Mouse (Mus musculus): ENCODE data around the gene Zscan21. TPM values are rescaled to one million over a fixed set of nuclear protein-coding genes. Genes with fewer than 3 reads are reported as not detected.

Zscan21 gene
- polyA plus RNA-seq, 1 experiment from 2014 or later: 12.3 TPM

DNA sequence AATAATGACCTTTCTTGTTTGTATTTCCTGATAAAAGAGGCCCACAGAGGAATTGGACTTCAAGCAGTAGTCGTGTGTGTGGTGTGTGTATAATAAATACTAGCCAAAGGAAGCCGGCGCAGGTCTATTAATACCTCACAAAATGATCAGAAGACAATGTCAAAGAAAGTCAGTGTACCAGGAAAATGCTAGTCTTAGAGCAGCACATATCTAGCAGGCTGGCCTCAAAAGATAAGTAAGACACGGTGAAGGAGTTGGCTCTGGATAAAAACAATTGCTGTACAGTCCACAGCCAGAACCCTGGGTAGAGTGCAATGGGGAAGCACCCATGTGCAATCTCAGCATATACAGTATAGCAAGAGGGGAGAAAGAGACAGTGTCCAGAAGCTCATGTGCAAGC is 20.6 kb downstream of the Zscan21 start:
- WGBS (ENCODE audit: insufficient replicate concordance): 32% methylated on average over 4 of the region's 4 CpGs
- TF ChIP-seq EP300 (IDR thresholded peaks at IDR 0.05; ENCODE audit: low read depth) (no peak), CTCF (IDR thresholded peaks at IDR 0.05; ENCODE audit: low read depth) (no peak)
- no peak overlapping the region for H3K4me2 ChIP-seq (ENCODE audit: low read depth, low read length)
- H3K27ac ChIP-seq (ENCODE audit: low read depth): no peak overlapping the region
- ATAC-seq (peak; percentile 75), DNase-seq (no peak)
- H3K4me3 ChIP-seq (ENCODE audit: low read depth, low read length): no peak overlapping the region
- no peak overlapping the region for H3K9ac ChIP-seq (replicated peaks)
- no peaks in the 10 kb centered on the region for H3K27me3 ChIP-seq (ENCODE audit: insufficient read depth, low read length)
- peaks cover 4% of the 10 kb centered on the region; the same call in 1 of the 2 replicates for H3K4me1 ChIP-seq (ENCODE audit: insufficient read depth)
- H3K9me3 ChIP-seq (ENCODE audit: low read length): no peaks in the 10 kb centered on the region
- H3K36me3 ChIP-seq (replicated peaks; ENCODE audit: insufficient read depth, low read length): peaks cover 23% of the 10 kb centered on the region

DNA sequence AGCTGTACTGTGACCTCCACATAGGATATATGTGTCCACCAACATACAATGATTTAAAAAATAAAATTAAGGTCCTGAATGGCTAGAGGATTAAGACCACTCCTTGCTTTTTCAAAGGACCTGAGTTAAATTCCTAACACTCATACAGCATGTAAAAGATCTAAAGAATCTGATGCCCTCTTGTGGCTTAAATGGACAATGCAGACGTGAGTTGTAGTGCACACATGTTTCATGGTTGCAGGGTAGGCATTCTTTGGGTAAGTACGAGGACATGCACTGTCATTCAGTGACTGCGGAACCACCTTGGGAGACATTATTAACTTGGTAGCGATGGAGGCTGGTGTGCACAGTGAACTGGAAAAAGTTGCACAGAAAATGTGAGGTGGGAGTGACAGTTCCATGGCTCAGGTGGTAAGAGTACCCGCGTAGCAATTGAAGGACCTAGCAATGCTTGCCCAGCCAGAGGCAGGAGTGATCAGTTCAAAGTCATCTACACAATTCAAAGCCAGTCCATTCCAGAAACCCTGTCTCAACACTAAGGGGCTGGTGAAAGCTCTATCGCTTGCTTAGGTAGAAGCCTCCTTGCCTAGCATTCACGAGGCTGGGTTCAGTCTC is 21.3 kb downstream of the Zscan21 start:
- peaks cover 4% of the 10 kb centered on the region; the same call in 1 of the 2 replicates for H3K4me1 ChIP-seq (ENCODE audit: insufficient read depth)
- no peak overlapping the region for H3K27ac ChIP-seq (ENCODE audit: low read depth)
- H3K4me3 ChIP-seq (ENCODE audit: low read depth, low read length): no peak overlapping the region
- no peak overlapping the region for H3K4me2 ChIP-seq (ENCODE audit: low read depth, low read length)
- no peak for TF ChIP-seq EP300 (IDR thresholded peaks at IDR 0.05; ENCODE audit: low read depth)
- TF ChIP-seq CTCF (IDR thresholded peaks at IDR 0.05; ENCODE audit: low read depth): peak; percentile 85
- H3K9ac ChIP-seq (replicated peaks): no peak overlapping the region
- peak; percentile 43 for DNase-seq
- H3K36me3 ChIP-seq (replicated peaks; ENCODE audit: insufficient read depth, low read length): peaks cover 15% of the 10 kb centered on the region
- H3K9me3 ChIP-seq (ENCODE audit: low read length): no peaks in the 10 kb centered on the region
- ATAC-seq: peak; percentile 79
- 50% methylated on average over 8 of the region's 8 CpGs for WGBS (ENCODE audit: insufficient replicate concordance)
- H3K27me3 ChIP-seq (ENCODE audit: insufficient read depth, low read length): no peaks in the 10 kb centered on the region

DNA sequence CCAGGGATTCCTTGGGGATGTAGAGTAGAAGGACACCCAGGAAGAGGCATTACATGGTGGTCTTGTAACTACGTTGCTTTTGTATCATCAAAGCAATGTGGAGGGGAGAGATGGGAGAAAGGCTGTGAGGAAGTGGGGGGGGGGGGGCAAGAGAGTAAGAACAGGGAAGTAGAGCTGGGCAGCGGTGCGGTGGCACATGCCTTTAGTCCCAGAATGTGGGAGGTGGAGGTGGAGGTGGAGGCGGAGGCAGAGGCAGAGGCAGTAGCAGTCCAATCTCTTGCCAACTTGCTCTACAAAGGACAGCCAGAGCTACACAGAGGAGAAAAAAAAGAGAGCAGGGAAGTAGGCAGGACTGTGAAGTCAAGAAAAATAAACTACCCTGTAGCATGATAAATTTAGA is 21.9 kb downstream of the Zscan21 start:
- H3K27ac ChIP-seq (ENCODE audit: low read depth): no peak overlapping the region
- peak; percentile 19 for DNase-seq
- no peak overlapping the region for H3K9ac ChIP-seq (replicated peaks)
- no peak overlapping the region for H3K4me2 ChIP-seq (ENCODE audit: low read depth, low read length)
- H3K9me3 ChIP-seq (ENCODE audit: low read length): no peaks in the 10 kb centered on the region
- no peak for ATAC-seq
- H3K4me3 ChIP-seq (ENCODE audit: low read depth, low read length): no peak overlapping the region
- no peaks in the 10 kb centered on the region for H3K27me3 ChIP-seq (ENCODE audit: insufficient read depth, low read length)
- TF ChIP-seq EP300 (IDR thresholded peaks at IDR 0.05; ENCODE audit: low read depth): no peak
- no peak for TF ChIP-seq CTCF (IDR thresholded peaks at IDR 0.05; ENCODE audit: low read depth)
- WGBS (ENCODE audit: insufficient replicate concordance): 31% methylated on average over 4 of the region's 4 CpGs
- H3K4me1 ChIP-seq (ENCODE audit: insufficient read depth): peaks cover 4% of the 10 kb centered on the region; the same call in 1 of the 2 replicates
- peaks cover 10% of the 10 kb centered on the region for H3K36me3 ChIP-seq (replicated peaks; ENCODE audit: insufficient read depth, low read length)

DNA sequence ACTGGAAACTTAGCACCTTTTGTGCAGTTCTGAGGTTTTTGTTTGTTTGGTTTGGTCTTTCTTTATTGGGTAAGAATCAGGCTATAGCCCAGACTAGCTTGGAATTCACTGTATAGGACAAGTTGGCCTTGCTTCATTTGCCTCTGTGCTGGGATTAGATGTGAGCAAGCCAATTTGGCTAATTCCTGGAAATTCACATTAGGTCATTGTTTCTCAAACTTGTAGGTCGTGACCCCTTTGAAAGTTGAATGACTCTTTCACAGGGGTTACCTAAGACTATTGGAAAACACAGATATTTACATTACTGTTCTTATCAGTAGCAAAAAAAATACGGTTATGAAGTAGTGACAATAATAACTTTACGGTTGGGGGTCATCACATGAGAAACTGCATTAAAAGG is 37.7 kb downstream of the Zscan21 start:
- WGBS (ENCODE audit: insufficient replicate concordance): 38% methylated on average over 3 of the region's 3 CpGs

DNA sequence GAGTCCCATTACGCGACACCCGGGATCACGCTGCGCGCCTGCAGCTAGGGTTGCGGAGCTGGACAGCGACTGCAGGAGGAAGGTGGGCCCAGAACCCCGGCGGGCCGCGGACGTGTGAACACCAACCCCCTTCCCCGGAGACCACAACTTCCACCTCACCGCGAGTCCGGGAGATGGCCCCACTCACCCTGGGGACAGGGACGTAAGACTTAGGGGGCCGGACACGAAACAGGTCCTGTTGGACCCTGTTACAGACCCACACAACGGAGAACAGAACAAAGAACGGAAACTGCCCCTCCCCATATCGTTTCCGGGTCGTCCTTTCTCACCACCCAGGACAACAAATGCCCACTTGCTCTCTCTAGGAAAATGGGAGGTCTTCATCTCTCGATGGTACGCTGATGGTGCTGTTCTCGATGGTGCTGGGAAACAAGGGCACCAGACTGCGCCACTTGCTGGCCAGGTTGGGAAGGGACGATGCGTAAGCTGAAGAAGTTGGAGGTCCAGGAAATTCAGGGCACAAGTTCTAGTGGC is 38.8 kb downstream of the Zscan21 start, which contains the start of gene Zfp113:
Gene Zfp113 (minus strand): TSS at position 302 of the 534 bp plus-strand sequence.
- peak within 1 kb of the TSS; percentile 90 for H3K9ac ChIP-seq (replicated peaks)
- no peaks in the 10 kb centered on the region for H3K9me3 ChIP-seq (ENCODE audit: low read length)
- peaks cover 17% of the 10 kb centered on the region for H3K36me3 ChIP-seq (replicated peaks; ENCODE audit: insufficient read depth, low read length)
- H3K4me3 ChIP-seq (ENCODE audit: low read depth, low read length): peak within 1 kb of the TSS; percentile 82
- peak within 1 kb of the TSS; percentile 81 for H3K4me2 ChIP-seq (ENCODE audit: low read depth, low read length)
- H3K27me3 ChIP-seq (ENCODE audit: insufficient read depth, low read length): no peaks in the 10 kb centered on the region
- peak; percentile 95 for ATAC-seq
- TF ChIP-seq EP300 (IDR thresholded peaks at IDR 0.05; ENCODE audit: low read depth) (peak; percentile 65), CTCF (IDR thresholded peaks at IDR 0.05; ENCODE audit: low read depth) (peak; percentile 98)
- peaks cover 8% of the 10 kb centered on the region; the same call in 1 of the 2 replicates for H3K4me1 ChIP-seq (ENCODE audit: insufficient read depth)
- under 1% methylated on average over 31 of the region's 31 CpGs for WGBS (ENCODE audit: insufficient replicate concordance)
- peak within 1 kb of the TSS; percentile 94 for H3K27ac ChIP-seq (ENCODE audit: low read depth)
- DNase-seq: peak; percentile 87

More for the DNA sequence above, 37.7 kb downstream of the Zscan21 start:
- Histone ChIP-seq H3K4me1 (ENCODE audit: insufficient read depth) (0 out of 2 replicates have a peak, but pooled peaks cover 5% of the 10 kb centered on the region), H3K9ac (replicated peaks) (peak overlapping the region; percentile 90; the same call in 1 of the 2 replicates), H3K27ac (ENCODE audit: low read depth) (peak overlapping the region; percentile 94), H3K27me3 (ENCODE audit: insufficient read depth, low read length) (no peaks in the 10 kb centered on the region), H3K36me3 (replicated peaks; ENCODE audit: insufficient read depth, low read length) (peaks cover 20% of the 10 kb centered on the region), H3K4me3 (ENCODE audit: low read depth, low read length) (peak overlapping the region; percentile 82), H3K4me2 (ENCODE audit: low read depth, low read length) (peak overlapping the region; percentile 81), H3K9me3 (ENCODE audit: low read length) (no peaks in the 10 kb centered on the region)
- DNase-seq (no peak), ATAC-seq (peak; percentile 60)
- TF ChIP-seq EP300 (IDR thresholded peaks at IDR 0.05; ENCODE audit: low read depth) (peak; percentile 44; the same call in 1 of the 2 replicates), CTCF (IDR thresholded peaks at IDR 0.05; ENCODE audit: low read depth) (no peak)

DNA sequence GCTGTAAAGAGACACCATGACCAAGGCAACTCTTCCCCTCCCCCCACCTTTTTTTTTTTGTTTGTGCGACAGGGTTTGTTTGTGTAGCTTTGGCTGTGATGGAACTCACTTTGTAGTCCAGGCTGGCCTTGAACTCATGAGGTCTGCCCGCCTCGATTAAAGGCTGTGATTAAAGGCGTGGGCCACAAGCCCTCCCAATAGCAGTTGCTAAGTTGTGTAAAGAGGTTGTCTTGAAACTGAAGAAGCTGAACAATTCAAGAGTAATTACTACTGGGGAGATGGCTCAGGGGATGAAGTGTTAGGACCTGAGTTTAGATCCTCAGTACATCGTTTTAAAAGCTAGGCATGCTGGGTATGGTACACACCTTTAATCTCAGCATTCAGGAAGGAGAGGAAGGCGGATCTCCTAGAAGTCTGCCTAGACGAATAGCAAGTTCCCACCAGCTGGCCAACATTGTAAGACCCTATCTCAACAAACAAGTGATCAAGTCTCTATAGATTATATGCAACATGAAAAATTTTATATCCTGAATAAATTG is 43.6 kb downstream of the Zscan21 start:
- DNase-seq: no peak
- no peaks in the 10 kb centered on the region for H3K27me3 ChIP-seq (ENCODE audit: insufficient read depth, low read length)
- H3K4me1 ChIP-seq (ENCODE audit: insufficient read depth): peaks cover 22% of the 10 kb centered on the region
- peak overlapping the region; percentile 71 for H3K4me2 ChIP-seq (ENCODE audit: low read depth, low read length)
- no peak for ATAC-seq
- H3K9me3 ChIP-seq (ENCODE audit: low read length): no peaks in the 10 kb centered on the region
- peak overlapping the region; percentile 13; the same call in 1 of the 2 replicates for H3K27ac ChIP-seq (ENCODE audit: low read depth)
- peak overlapping the region; percentile 77; the same call in 1 of the 2 replicates for H3K9ac ChIP-seq (replicated peaks)
- peak overlapping the region; percentile 74 for H3K4me3 ChIP-seq (ENCODE audit: low read depth, low read length)
- TF ChIP-seq CTCF (IDR thresholded peaks at IDR 0.05; ENCODE audit: low read depth) (no peak), EP300 (IDR thresholded peaks at IDR 0.05; ENCODE audit: low read depth) (no peak)
- 60% methylated on average over 7 of the region's 7 CpGs for WGBS (ENCODE audit: insufficient replicate concordance)
- peaks cover 31% of the 10 kb centered on the region for H3K36me3 ChIP-seq (replicated peaks; ENCODE audit: insufficient read depth, low read length)
